Mouse (Mus musculus): Measurements from ENCODE around the gene Simc1.
A peak's percentile ranks its signal among the peaks of the same experiment; 100 is the strongest.
"Not testable (repeated sequence)": the region's sequence is repeated elsewhere in the genome, so short reads cannot be mapped to it uniquely, and the experiment has no call there.

Gene Simc1

DNA sequence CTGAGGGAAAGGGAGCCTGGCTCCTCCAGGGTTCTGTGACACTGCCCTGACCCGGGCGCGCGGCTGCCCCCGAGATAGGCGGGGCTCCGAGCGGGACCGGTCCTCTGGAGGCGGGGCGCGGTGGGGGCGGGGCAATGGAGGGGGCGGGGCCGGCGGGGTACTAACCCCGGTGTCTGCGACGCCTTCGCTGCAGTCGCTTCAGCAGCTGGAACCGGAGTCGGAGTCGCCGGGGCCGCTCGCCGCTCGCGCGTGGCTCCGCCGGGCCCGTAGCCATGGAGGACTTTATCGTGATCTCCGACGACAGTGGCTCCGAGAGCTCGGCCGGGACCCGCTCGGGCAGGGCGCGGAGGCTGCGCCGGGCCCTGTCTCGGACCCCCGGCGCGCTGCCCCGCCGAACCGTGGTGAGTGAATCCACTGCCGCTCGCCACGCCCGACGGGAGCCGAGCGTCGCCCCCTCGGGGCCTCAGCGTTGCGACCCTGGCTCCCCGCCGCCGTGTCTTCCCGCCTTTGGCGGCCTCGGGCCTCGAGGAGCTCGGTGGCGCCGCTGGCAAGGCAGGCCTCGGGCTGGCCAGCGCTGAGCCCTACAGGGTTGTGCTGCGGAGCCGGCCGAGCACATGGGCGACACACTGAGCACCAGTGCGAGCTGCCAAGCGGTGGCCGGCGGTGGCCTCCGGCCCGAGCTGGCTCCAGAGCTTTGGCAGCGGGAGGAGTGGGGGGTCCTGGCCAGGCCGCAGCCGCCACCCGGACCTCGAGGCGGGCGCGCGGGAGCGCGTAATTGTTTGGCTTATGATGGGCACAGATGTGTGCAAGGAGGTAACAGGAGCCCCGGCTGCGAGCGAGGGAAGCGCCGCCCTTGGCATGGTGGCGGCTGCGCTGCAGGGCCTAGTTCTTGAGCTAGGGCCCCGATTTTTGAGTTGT lies at the start of gene Simc1:
TSS of gene Simc1 (plus strand) at position 176 of the 918 bp plus-strand sequence.
- DNase-seq (ENCODE audit: low read depth): peak; percentile 86

DNA sequence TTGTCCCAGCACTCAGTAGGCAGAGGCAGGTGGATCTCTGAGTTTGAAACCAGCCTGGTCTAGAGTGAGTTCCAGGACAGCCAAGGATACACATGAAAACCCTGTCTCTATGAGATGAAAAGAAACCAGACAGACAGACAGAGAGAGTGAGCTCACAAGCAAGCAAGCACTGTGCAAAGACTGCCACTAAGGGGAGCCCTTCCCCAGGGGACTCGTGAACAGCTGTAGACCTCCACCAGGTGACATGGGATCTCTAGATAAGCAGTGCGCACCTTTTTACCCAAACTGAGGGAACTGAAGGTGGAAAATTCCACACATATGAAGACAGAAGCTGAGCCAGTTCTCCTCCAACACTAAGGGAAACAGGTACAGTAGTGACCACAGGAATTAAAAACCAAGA lies 46.5 kb upstream of the Simc1 start:
- peak; percentile 60 for DNase-seq (ENCODE audit: low read depth)

DNA sequence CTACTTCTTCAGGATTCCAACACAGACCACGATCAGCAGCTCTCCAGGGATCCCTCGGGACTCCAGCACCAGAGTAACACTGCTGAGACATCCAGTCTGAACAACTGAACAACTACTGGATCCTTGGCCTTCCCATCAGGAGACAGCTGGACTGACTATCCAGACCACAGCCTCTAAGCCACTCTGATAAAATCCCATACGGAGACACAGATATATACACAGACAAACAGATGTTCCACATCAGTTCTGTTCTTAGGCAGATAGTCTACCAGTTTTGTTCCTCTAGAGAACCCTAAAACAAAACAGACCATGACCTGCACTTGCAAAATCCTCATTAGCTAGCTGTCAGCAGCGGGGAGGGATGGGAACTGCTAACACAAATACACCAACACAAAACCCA lies 44.3 kb upstream of the Simc1 start:
- no peak for DNase-seq (ENCODE audit: low read depth)

DNA sequence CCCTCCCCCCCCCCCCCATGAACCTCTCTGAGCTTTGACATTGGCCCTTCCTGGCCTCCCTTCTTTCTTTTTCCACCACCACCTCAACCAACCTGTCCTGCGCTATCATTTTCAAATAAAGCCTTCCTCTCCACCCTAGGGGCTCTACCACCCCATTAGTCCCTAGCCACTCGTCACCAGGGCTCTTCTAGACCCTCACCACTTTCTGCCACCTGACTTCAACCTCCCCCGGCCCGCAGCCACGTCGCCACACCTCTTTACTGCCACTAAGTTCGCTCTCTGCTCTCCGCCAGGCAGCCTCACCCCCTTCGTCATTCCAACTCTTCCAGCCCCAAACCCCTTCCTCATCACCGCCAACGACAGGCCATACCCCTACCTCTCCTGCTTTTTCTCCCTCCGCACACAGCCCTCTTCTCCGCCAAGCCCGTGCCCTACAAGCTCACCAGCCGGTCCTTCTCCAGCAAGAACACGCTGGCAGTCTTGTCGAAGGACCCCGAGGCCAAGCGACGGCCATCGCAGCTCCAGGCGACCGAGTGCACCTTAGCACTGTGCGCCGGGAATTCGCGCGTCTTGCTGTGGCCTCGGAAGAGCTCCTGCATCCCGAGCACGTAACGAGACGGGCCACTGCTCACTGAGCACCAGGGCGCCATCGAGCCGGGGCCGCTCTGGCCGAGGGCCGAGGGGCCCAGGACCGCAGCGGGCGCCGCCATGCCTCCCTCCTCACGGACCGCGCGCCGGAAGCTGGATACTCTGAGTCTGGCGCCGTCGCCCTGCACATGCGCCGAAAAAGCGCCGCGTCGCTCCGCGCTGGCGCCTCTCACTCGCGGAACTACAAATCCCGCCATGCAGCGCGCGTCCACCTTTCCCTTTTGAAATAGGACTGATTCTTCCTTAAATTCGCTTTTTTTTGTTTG lies 35.2 kb upstream of the Simc1 start, which contains the start of gene Thoc3:
TSS of gene Thoc3 (minus strand) at position 752 of the 914 bp plus-strand sequence.
- DNase-seq (ENCODE audit: low read depth): peak; percentile 94

- no peak for DNase-seq (ENCODE audit: low read depth)
Observed at GRCm38 (mm10) chr13:54469012-54469354, 34.6 kb upstream of the Simc1 start.

- DNase-seq (ENCODE audit: low read depth): peak; percentile 9
Observed at GRCm38 (mm10) chr13:54471967-54472366, 31.6 kb upstream of the Simc1 start.

- no peak for DNase-seq (ENCODE audit: low read depth)
Observed at GRCm38 (mm10) chr13:54474996-54475395, 28.6 kb upstream of the Simc1 start.

DNA sequence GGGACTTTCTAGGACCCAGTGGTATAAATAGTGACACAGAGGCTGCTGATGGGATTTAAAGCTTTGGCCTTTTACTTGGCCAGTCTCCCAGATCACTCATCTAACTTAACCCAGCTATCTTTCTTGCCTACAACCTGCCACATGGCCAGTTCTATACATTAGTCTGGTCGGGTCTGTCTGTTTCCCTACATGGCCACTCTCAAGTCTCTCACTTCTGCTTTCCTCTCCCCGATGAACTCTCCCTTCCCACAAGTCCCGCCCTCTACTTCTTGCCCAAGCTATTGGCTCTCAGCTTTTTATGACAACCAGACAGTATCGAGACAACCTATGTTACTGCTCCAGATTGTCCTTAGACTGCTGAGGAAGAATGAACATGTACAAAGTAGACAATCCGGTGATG lies 27.9 kb upstream of the Simc1 start:
- no peak for DNase-seq (ENCODE audit: low read depth)

DNA sequence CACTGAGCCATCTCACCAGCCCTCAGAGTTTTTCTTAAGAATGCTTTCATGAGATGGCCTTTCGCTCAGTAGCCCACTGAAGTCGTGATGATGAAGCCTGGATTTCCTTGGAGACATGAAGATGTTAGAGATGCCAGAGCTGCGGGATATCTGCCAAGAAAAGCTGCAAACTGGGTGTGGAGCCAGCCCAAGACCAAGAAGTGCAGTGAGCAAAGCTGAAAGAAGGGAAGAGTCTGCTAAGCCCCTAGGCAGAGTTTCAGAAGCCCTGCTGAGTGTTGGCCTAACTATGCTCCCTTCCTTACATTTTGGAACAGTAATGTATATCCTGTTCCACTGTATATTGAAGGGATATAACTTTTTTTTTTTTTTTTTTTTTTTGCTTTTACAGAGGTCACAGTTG lies 24.3 kb upstream of the Simc1 start:
- DNase-seq (ENCODE audit: low read depth): no peak

- no peak for DNase-seq (ENCODE audit: low read depth)
Observed at GRCm38 (mm10) chr13:54481498-54481897, 22.1 kb upstream of the Simc1 start.

DNA sequence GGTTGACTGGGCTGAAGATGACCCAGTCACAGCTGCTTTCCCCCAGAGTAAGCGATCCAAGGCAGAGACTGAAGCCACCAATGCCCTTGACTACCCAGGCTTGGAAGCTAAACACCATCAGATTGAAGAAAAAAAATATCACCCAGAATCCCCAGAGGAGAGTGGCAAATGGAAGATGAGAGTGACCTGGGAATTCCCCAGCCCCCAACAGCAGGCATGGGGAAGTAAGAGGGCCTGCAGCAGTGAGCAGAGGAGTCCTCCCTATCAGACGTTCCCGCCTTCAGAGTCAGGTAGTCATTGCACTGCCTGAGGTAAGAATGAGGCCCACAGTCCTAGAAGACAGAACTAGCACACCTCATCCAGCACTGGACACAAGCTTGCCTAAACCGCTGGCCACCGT lies 13.2 kb upstream of the Simc1 start:
- DNase-seq (ENCODE audit: low read depth): no peak

- DNase-seq (ENCODE audit: low read depth): no peak
Observed at GRCm38 (mm10) chr13:54491381-54491780, 12.2 kb upstream of the Simc1 start.

DNA sequence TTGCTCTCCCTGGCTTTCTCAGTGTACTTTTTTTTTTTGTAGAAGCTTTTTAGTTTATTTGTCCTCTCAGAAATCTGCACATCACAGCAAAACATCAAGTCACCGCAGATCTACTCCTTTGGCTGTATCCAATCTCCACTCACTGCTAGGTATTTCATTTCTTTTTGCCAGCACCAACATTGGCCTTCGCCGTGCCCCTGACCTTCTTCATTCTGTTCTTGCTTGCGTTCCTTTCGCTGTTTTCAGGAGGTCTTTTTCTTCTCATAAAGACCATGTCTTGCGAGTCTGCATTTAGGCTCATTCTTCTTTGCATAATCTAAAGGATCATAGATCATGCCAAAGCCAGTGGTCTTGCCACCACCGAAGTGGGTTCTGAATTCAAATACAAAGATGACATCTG lies 4.0 kb upstream of the Simc1 start:
- not testable (repeated sequence) for DNase-seq (ENCODE audit: low read depth)

DNA sequence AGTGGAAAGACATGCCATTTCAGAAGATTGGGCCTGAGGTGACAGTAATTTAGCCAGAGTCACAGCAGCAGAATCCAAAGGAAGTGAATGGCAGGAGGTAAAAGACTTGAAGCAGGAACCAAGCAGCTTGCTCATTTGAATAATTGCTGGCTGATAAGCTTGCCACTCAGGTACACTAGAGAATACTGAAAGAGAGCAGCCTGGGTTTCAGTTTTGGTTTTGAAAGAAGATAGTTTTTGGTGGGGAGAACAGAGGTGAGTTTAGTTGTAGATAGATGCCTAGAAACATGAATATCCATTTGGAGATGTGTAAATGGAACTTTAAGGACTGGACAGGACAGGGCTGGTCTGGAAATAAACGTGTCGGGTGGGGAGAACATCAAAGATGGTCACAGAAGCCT lies 2.2 kb upstream of the Simc1 start:
- DNase-seq (ENCODE audit: low read depth): peak; percentile 71

DNA sequence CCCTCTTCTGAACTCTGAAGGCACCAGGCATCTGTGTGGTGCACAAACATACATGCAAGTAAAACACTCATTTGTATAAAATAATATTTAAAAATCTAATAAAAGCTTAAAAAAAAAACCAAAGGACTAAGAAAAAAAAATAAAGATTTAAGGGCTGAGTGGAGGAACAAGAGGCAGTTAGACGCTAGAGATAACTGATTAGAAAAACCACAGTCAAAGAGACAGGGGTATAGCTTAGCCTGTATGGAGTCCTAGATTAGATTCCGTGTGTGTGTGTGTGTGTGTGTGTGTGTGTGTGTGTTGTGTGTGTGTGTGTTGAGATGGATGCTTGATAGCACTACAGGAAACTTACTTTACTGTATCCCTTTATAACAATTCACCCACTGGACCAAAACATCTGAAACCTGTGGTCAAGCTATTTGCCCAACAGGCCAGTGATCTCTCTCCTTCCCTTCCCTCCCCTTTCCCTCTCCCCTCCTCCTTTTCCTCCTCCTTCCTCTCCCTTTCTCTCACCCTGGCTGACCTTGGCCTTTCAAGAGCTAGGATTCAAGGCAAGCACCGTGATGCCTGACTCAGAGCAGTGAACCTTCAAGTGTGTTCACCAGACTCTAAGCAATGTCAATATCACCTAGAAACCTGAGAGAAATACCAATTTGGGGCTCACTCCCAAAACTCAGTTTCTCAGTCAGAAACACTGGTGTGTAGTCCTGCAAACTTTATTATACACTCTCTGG lies 1.5 kb upstream of the Simc1 start:
- peak; percentile 16 for DNase-seq (ENCODE audit: low read depth)

- DNase-seq (ENCODE audit: low read depth): no peak
Observed at GRCm38 (mm10) chr13:54503278-54503603, 338 bp upstream of the Simc1 start.

GRCm38 (mm10) chr13:54504611-54505260 lies 1.2 kb downstream of the Simc1 start:
- DNase-seq (ENCODE audit: low read depth): peak; percentile 38

GRCm38 (mm10) chr13:54505920-54506319 lies 2.3 kb downstream of the Simc1 start:
- no peak for DNase-seq (ENCODE audit: low read depth)

- DNase-seq (ENCODE audit: low read depth): peak; percentile 64
Observed at GRCm38 (mm10) chr13:54520221-54520620, 16.6 kb downstream of the Simc1 start.

- DNase-seq (ENCODE audit: low read depth): no peak
Observed at GRCm38 (mm10) chr13:54521181-54521580, 17.6 kb downstream of the Simc1 start.

DNA sequence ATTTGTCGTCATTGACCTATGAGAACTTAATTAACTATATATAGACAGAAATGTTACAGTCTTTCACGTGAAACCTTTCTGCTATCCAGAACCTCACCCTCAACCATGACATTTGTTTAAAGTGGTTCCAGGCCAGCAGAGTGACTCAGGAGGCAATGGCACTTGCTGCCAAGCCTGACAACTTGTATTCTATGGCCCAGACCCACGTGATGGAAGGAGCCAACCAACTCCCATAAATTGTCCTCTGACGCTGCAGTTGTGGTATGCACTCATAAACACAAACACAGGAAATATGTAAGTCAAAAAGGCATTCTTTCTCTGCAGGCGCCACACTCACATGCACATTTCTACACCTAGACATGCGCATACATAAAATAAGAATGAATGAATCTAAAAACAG lies 23.6 kb downstream of the Simc1 start:
- no peak for DNase-seq (ENCODE audit: low read depth)

DNA sequence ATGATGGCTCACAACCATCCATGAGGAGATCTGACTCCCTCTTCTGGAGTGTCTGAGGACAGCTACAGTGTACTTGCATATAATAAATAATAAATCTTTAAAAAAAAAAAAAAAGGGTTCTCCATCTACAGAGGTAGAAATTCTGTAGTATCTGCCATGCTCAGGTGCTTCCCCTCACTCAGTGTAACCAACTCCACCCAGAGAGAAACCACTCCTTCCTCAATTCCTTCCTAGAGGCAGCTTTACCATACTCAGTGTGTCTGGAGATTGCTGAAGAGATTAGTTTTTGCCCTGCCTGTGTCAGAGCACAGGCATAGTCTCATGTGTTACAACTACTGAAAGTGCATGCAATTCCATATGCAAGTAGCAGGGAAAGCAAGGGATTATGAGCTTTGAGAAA lies 28.6 kb downstream of the Simc1 start:
- no peak for DNase-seq (ENCODE audit: low read depth)
